Mouse (Mus musculus) liver, embryonic 12.5 days (tissue): Measurements from ENCODE around the gene Gm36864. TPM values are rescaled to one million over a fixed set of nuclear protein-coding genes. Genes with fewer than 3 reads are reported as not detected.
"Not testable (repeated sequence)": the region's sequence is repeated elsewhere in the genome, so short reads cannot be mapped to it uniquely, and the experiment has no call there.

Experiments
- ATAC-seq: fragments of 200-750 bp; cut with Nextera tagmentation; 2 replicates; pipeline ENCODE4 v1.8.0; 2017; ENCODE audit warnings: moderate number of reproducible peaks, mild to moderate bottlenecking, moderate library complexity
- H3K27ac ChIP-seq: fragments of 300-500 bp; sonication (generic); 2 replicates; pipeline ENCODE4 v1.5.1; 2016; ENCODE audit warnings: mild to moderate bottlenecking
- H3K27me3 ChIP-seq: fragments of 300-500 bp; sonication (generic); replicated peaks from 2 replicates; pipeline ENCODE4 v1.6.1; 2016; ENCODE audit warnings: mild to moderate bottlenecking, moderate library complexity
- H3K36me3 ChIP-seq: fragments of 300-500 bp; sonication (generic); 2 replicates; pipeline ENCODE4 v1.6.1; 2016; ENCODE audit warnings: mild to moderate bottlenecking, moderate library complexity
- H3K4me1 ChIP-seq: fragments of 300-500 bp; sonication (generic); 2 replicates; pipeline ENCODE4 v1.6.1; 2016
- H3K4me2 ChIP-seq: fragments of 300-500 bp; sonication (generic); 2 replicates; pipeline ENCODE4 v1.6.1; 2016; ENCODE audit warnings: mild to moderate bottlenecking, moderate library complexity
- H3K4me3 ChIP-seq: fragments of 300-500 bp; sonication (generic); 2 replicates; pipeline ENCODE4 v1.5.1; 2016; ENCODE audit warnings: mild to moderate bottlenecking, moderate library complexity
- H3K9ac ChIP-seq: fragments of 300-500 bp; sonication (generic); 2 replicates; pipeline ENCODE4 v1.6.1; 2016; ENCODE audit warnings: mild to moderate bottlenecking, moderate library complexity
- H3K9me3 ChIP-seq: fragments of 300-500 bp; sonication (generic); replicated peaks from 2 replicates; pipeline ENCODE4 v1.6.1; 2016; ENCODE audit warnings: mild to moderate bottlenecking, moderate library complexity
- WGBS: fragments of 180-500 bp; shearing (Covaris S2); methylation state at CpG from one replicate; pipeline ENCODE4 v1.1.7; 2016; ENCODE audit not compliant: insufficient replicate concordance; 5-methylcytosine and 5-hydroxymethylcytosine counted together
- polyA plus RNA-seq: library from polyadenylated mRNA; unstranded; fragments of >200 nt; fragmentation: Nextera tagmentation; extraction: Ambion mirVana; gene quantifications from 2 replicates; pipeline ENCODE4 v1.2.1, GENCODE M21; 2016

The Gm36864 gene
- polyA plus RNA-seq, 1 experiment from 2014 or later, result 0.08 TPM

DNA sequence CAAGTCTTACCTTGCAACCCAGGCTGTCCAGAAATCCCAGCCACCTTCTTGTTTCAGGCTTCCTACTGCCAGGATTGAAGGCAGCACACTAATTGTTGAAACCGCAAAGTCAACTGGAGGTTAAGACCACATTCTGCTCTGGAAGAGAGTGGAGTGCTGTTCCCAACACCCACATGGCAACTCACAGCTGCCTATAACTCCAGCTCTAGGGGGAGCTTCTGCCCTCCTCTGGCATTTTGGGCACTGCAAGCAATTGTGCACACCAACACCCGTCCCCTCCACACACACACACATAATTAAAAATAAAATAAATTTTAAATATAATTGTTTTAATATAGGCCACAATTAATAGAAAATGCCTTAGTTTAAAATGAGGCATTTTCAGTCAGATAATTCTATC lies 5.2 kb downstream of the Gm36864 start:
- Histone ChIP-seq H3K9ac (no peak overlapping the region), H3K4me3 (no peak overlapping the region), H3K4me2 (no peak overlapping the region), H3K36me3 (no peaks in the 10 kb centered on the region), H3K27me3 (peaks cover 4% of the 10 kb centered on the region; the same call in 1 of the 2 replicates), H3K4me1 (peaks cover 25% of the 10 kb centered on the region), H3K9me3 (no peaks in the 10 kb centered on the region), H3K27ac (no peak overlapping the region)
- ATAC-seq, result no peak
- WGBS, result 45% methylated on average over 2 of the region's 2 CpGs

DNA sequence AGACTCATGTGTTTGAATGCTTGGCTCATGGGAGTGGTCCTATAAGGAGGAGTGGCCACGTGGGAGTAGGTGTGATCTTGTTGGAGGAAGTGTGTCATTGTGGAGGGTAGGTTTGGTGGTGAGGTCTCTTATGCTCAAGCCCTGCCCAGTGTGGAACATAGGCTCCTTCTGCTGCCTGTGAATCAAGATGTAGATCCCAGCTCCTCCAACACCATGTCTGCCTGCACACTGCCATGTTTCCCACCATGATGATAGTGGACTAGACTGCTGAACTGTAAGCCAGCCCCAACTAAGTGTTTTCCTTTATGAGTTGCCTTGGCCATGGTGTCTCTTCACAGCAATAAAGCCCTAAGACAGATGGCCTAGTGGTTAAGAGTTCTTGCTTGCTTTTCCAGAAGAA lies 8.1 kb downstream of the Gm36864 start:
- Histone ChIP-seq H3K4me2 (no peak overlapping the region), H3K9ac (no peak overlapping the region), H3K9me3 (no peaks in the 10 kb centered on the region), H3K27ac (no peak overlapping the region), H3K4me3 (no peak overlapping the region), H3K36me3 (peaks cover 14% of the 10 kb centered on the region), H3K4me1 (peaks cover 45% of the 10 kb centered on the region), H3K27me3 (no peaks in the 10 kb centered on the region; the same call in 1 of the 2 replicates)
- no peak for ATAC-seq
- WGBS, result 38% methylated on average over 1 of the region's 1 CpGs

DNA sequence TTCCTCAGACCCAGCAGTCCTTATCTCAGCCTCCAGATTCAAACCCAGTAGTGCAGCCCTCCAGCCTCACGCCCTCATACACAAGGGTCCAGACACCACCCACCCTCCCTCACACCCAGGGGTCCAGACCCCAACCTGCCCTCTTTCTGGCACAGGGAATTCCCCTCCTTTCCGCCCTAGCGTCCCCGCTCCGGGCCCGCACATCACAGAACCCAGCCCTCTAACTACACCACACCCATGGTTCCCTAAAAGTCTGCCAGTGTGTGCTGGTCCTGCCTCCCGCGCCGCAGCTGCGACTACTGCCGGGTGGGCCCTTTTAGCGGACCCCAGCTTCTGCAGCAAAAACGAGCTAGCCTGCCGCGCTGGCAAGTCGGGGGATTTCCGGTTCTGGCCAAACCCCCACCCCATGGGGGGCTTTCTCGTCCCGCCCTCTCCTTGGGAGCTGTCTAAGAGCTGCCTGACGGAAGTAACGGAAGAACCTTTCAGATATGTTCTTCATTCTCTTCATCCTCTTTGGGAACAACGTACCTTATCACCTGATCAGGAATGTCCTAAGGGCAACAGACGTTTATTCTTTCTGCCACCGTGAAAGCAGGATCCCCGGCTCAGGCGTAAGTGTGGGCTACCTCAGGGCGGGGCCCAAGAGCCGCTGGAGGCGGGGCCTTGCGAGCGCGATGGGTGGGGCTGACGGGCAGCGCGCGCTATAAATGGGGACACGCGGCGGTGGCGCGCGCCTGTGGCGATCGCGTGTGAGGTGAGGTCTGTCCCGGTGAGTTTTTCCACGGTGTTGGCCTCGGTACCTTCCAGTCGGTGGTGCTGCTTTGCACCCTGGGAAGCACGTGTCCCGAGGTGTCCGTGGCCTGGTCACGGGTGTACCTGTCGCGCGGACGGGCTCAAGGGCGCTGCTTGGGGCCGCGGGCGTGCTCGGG lies 10.3 kb downstream of the Gm36864 start, which contains the start of the genes 1700028J19Rik and 2410002F23Rik:
TSS of gene 1700028J19Rik (minus strand) at position 641 of the 929 bp plus-strand sequence.
TSS of gene 2410002F23Rik (plus strand) at position 668 of the 929 bp plus-strand sequence.
- H3K27ac ChIP-seq, result peak within 1 kb of the TSS; percentile 79
- H3K36me3 ChIP-seq, result peaks cover 36% of the 10 kb centered on the region
- ATAC-seq, result peak; percentile 83
- H3K9ac ChIP-seq, result peak within 1 kb of the TSS; percentile 89
- H3K4me2 ChIP-seq, result peak within 1 kb of the TSS; percentile 79
- peaks cover 43% of the 10 kb centered on the region for H3K4me1 ChIP-seq
- H3K27me3 ChIP-seq, result no peaks in the 10 kb centered on the region; the same call in 1 of the 2 replicates
- WGBS, result under 1% methylated on average over 62 of the region's 62 CpGs
- H3K9me3 ChIP-seq, result no peaks in the 10 kb centered on the region
- peak within 1 kb of the TSS; percentile 93 for H3K4me3 ChIP-seq

DNA sequence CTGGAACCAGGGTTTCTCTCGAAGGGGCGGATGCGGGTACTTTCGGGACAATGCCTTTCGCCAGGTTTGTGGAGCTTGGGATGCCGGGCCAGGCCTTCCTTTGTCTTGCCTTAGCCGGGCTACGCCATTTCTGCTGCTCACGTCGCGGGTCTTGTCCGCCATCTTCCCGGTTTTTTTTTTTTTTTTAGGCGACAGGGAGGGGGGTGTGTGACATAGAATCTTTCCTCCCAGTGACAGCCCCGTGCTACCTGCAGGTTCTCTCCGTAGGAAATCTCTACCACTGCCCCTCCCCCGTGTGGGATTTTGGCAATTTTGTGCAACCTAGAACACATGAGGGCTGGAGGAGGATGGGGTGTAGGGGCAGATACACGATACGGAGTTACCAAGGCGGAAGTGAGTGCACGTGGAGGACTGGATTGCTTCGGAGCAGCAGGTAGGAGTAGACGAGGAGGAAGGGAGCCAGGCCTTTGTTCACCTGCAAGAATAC lies 11.1 kb downstream of the Gm36864 start:
- Histone ChIP-seq H3K27ac (peak overlapping the region; percentile 79), H3K4me1 (peaks cover 43% of the 10 kb centered on the region), H3K36me3 (peaks cover 43% of the 10 kb centered on the region), H3K4me3 (peak overlapping the region; percentile 93), H3K9me3 (no peaks in the 10 kb centered on the region), H3K9ac (peak overlapping the region; percentile 89), H3K27me3 (no peaks in the 10 kb centered on the region; the same call in 1 of the 2 replicates), H3K4me2 (peak overlapping the region; percentile 79)
- 0% methylated on average over 23 of the region's 23 CpGs for WGBS
- ATAC-seq, result peak; percentile 1; the same call in 1 of the 2 replicates

DNA sequence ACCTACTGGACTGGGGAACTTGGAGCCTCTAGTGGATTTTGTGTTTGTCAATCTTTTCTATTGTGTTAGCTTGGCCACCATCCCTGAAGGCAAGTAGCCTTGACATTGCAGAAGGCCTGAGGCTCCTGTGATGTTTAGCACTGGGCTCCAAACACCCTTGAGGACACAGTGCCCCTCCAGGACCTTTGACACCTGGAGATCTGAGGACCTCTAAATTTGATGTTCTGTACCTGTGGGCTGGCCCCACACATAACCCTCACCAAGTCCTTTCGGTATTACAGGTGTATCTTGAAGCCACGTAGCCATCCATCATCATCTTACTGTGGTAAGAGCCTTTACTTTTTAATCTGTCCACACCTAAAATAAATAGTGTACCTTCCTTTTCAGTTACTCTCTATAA lies 12.0 kb downstream of the Gm36864 start:
- Histone ChIP-seq H3K4me3 (peak overlapping the region; percentile 93), H3K36me3 (peaks cover 52% of the 10 kb centered on the region), H3K27ac (no peak overlapping the region), H3K9ac (peak overlapping the region; percentile 89), H3K4me1 (peaks cover 43% of the 10 kb centered on the region), H3K9me3 (no peaks in the 10 kb centered on the region), H3K4me2 (peak overlapping the region; percentile 79), H3K27me3 (no peaks in the 10 kb centered on the region; the same call in 1 of the 2 replicates)
- WGBS, result 88% methylated on average over 2 of the region's 2 CpGs
- no peak for ATAC-seq

DNA sequence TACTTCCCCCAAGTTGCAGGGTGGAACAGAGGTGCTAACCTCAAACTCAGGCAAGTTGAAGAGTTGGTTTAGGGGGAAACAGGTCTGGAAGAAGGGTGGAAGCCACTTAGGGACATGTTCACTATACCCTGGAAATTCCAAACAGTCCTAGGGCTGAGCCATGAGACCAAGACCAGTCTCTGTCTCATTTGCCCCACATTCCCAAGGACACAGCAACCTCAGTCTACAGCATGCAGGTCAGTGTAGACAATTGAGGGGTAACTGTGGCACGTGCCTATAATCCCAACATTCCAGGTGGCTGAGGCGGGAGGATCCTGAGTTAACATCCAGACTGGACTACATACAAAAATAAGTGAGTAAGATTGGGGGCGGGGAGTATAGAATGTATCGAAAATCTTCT lies 13.3 kb downstream of the Gm36864 start:
- H3K27me3 ChIP-seq, result no peaks in the 10 kb centered on the region
- H3K4me3 ChIP-seq, result no peak overlapping the region
- ATAC-seq, result no peak
- H3K9ac ChIP-seq, result no peak overlapping the region
- peaks cover 43% of the 10 kb centered on the region for H3K4me1 ChIP-seq
- WGBS, result 86% methylated on average over 4 of the region's 4 CpGs
- H3K4me2 ChIP-seq, result peak overlapping the region; percentile 79; the same call in 1 of the 2 replicates
- H3K36me3 ChIP-seq, result peaks cover 64% of the 10 kb centered on the region
- H3K27ac ChIP-seq, result no peak overlapping the region
- H3K9me3 ChIP-seq, result no peaks in the 10 kb centered on the region

DNA sequence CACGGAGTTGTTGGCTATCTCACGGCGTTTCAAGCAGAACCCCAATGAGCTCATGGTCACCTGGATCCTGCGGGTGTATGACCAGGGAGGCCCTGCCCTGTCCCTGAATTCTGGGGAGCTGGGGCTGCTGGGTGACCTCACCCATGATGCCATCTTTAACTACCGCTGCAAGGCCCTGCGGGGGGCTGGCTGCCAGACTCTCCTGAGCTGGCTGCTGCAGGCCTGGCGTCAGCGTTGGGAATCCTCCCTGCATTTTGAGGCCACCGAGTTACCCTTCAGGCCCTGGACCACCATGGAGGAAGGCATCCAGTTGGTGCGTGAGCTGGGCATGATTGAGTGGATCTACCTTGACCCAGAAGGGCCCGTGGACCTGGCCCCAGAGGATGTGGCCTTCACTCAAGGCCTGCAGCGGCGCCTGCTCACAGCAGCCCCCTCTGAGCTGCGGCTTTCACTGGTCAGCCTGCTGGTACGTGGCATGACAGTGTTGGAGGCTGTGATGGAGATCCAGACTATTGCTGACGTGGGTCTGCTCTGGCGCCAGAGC lies 14.8 kb downstream of the Gm36864 start:
- H3K36me3 ChIP-seq, result peaks cover 67% of the 10 kb centered on the region

DNA sequence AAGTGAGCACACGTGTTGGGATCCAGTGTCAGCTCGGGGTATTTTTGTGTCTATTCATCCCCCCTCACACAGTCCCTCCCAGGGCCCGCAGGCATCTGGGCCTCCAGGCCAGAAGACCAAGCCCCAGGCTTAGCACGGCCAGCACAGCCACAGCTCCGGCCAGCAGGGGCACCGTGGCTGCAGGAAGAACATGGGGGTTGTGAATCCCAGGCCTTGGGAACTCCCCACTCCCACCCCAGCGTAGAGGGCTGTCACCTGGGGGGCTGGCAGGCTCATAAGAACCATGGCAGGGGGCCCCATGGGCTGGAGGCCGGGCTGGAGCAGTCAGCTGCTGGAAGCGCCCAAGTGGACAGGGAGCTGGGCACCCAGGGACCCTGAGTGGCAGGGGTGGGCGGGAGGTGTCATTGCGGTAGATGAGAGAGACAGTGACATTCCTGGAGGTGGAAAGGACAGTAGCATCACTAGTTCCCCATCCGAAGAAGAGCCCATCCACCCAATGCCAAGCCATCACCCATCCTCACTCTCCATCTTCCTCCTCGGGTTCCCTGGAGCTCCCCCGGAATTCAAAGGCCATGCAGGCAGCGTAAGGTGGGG lies 17.1 kb downstream of the Gm36864 start:
- no peak overlapping the region for H3K4me2 ChIP-seq
- H3K4me3 ChIP-seq, result no peak overlapping the region
- no peak overlapping the region for H3K27ac ChIP-seq
- WGBS, result 62% methylated on average over 15 of the region's 15 CpGs
- 0 out of 2 replicates have a peak, but pooled peaks have one; percentile 29 for ATAC-seq
- H3K9ac ChIP-seq, result no peak overlapping the region
- peaks cover 63% of the 10 kb centered on the region for H3K36me3 ChIP-seq
- peaks cover 20% of the 10 kb centered on the region for H3K4me1 ChIP-seq
- H3K9me3 ChIP-seq, result no peaks in the 10 kb centered on the region
- no peaks in the 10 kb centered on the region for H3K27me3 ChIP-seq

More for the DNA sequence above, 14.8 kb downstream of the Gm36864 start:
- not testable (repeated sequence) for H3K27ac ChIP-seq, H3K9me3 ChIP-seq, H3K4me3 ChIP-seq, H3K9ac ChIP-seq, ATAC-seq, H3K27me3 ChIP-seq, H3K4me2 ChIP-seq
- peaks cover 31% of the 10 kb centered on the region for H3K4me1 ChIP-seq
- 80% methylated on average over 17 of the region's 17 CpGs for WGBS

DNA sequence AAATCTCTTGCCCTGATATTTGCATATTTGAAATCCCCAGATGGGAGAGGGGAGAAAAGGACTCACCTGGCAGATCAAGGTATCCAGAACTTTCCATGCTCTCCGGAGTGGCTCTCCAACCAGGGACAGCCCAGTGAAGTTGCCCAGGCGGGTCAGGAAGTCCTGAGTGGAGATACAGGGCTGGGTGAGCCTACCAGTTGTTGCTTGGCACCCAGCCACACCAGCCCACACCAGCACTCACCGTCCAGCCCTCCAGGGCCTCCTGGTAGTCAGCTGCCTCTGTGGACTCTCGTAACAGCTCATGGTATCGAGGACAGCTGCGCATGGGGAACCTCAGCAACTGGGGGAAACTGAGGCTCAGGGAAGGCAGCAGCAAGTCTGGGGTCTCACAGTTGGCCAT lies 19.0 kb downstream of the Gm36864 start:
- ATAC-seq, result no peak
- no peak overlapping the region for H3K27ac ChIP-seq

DNA sequence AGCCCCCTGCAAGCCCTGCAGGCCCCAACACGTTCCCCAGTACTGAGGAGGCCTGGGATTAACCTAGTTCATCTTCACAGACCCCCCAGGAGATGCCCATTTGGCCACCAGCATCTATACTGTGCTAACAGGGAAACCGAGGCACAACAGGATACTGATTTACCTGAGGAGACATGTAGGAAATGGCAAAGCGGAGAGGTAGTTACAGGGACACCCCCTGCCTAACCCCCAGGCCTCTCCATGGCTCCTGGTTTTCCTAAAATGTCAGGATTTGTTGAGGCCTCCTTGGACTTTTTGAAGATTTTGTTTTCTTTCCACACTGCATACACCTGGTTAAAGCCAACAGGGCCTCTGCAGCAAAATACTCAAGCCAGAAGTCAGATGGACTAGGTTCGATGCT lies 21.3 kb downstream of the Gm36864 start, which contains the start of gene Acp4:
TSS of gene Acp4 (minus strand) at position 101 of the 400 bp plus-strand sequence.
- ATAC-seq, result no peak
- WGBS, result 71% methylated on average over 4 of the region's 4 CpGs
- no peak within 1 kb of the TSS for H3K4me3 ChIP-seq

More for the DNA sequence above, 19.0 kb downstream of the Gm36864 start:
- no peak overlapping the region for H3K4me3 ChIP-seq
- H3K36me3 ChIP-seq, result peaks cover 45% of the 10 kb centered on the region
- H3K4me1 ChIP-seq, result peaks cover 2% of the 10 kb centered on the region; the same call in 1 of the 2 replicates
- no peak overlapping the region for H3K9ac ChIP-seq
- no peak overlapping the region for H3K4me2 ChIP-seq
- H3K27me3 ChIP-seq, result no peaks in the 10 kb centered on the region
- H3K9me3 ChIP-seq, result no peaks in the 10 kb centered on the region
- 67% methylated on average over 6 of the region's 6 CpGs for WGBS

DNA sequence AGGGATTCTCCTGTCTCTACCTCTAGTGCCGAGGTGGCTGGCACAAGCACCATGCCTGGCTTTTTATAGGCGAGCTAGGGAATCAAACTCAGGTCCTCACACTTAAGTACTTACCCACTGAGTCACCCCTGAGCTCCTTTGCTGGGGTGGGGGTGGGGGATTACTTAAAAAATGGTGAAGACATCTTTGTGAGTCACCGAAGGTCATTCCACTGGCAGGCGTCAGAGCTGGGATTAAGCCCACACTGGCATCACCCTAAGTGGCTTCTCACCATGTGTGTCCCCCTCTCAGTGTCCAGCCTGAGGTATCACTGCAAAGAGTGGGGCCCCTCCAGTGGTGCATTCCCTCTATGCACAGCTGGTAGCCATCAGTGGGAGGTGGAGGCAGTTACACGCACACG lies 24.4 kb downstream of the Gm36864 start:
- Histone ChIP-seq H3K9me3 (no peaks in the 10 kb centered on the region), H3K27ac (no peak overlapping the region), H3K4me3 (no peak overlapping the region), H3K9ac (no peak overlapping the region), H3K36me3 (no peaks in the 10 kb centered on the region), H3K27me3 (peaks cover 52% of the 10 kb centered on the region), H3K4me2 (no peak overlapping the region), H3K4me1 (peaks cover 6% of the 10 kb centered on the region)
- 58% methylated on average over 6 of the region's 6 CpGs for WGBS
- no peak for ATAC-seq

More for the DNA sequence above, 21.3 kb downstream of the Gm36864 start, which contains the start of gene Acp4:
- H3K27me3 ChIP-seq, result peaks cover 22% of the 10 kb centered on the region
- no peak within 1 kb of the TSS for H3K27ac ChIP-seq
- H3K9ac ChIP-seq, result no peak within 1 kb of the TSS
- H3K4me1 ChIP-seq, result no peaks in the 10 kb centered on the region
- H3K4me2 ChIP-seq, result no peak within 1 kb of the TSS
- H3K36me3 ChIP-seq, result peaks cover 22% of the 10 kb centered on the region
- H3K9me3 ChIP-seq, result no peaks in the 10 kb centered on the region
